Mouse (Mus musculus) monocyte, adult 5-6 weeks (primary cell): ENCODE measurements at regions not wholly inside any gene's neighbourhood (a gene's known extent, or its start where the extent isn't known, plus 50 kb on each side); places are given as distances from the start of the nearest gene placed in this dataset.

Experiments used
- ATAC-seq: fragments of 153-309, 156-312 bp; replicated peaks from 2 replicates; pipeline ENCODE4 v1.8.0; 2017; ENCODE audit warnings: mild to moderate bottlenecking; ENCODE audit not compliant: low TSS enrichment, insufficient number of reproducible peaks, severe bottlenecking, poor library complexity, low FRiP score

- ATAC-seq: 0 out of 2 replicates have a peak, but pooled peaks have one; percentile 7
Measured at GRCm38 (mm10) chr1:92776353-92776752, 55.1 kb upstream of the Gpc1 start.

DNA sequence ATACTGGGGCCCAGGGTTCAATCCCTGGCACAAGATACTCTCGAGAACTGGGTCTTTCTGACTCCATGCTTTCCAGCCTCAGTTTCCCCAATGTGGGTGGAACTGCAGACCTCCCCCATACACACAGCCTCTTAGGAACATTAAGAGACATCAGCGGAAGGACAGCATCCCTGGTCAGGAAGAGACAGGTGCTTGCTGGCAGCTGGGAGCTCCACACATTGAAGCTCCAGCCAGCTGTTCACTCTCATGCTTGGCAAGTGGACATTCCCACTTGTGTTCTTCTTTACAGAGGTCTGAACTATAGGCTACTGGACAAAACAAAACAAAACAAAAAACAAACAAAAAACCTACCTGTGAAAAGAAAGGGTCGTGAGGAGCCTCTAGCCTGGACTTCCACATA is 55.5 kb upstream of the Gpc1 start:
- ATAC-seq: no peak

- ATAC-seq: peak; percentile 38; the same call in 1 of the 2 replicates
Measured at GRCm38 (mm10) chr1:92774743-92775692, 56.4 kb upstream of the Gpc1 start.

- no peak for ATAC-seq
Measured at GRCm38 (mm10) chr1:92774006-92774405, 57.4 kb upstream of the Gpc1 start.

DNA sequence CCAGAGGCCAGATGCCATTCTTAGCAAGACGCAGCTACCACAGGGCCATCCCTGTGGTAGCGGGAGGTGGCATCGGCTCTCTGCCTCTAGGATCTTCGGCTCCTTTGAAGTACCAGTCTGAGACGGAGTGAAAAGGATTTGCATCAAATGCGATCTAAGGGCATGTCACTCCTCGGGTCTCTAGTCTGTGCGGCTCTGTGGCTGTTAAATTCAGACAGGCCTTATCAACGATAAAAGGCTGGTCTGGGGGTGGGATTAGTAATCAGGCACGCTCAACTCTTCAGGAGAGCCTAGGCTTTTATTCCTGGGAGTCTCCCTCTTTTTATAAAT is 58.7 kb upstream of the Gpc1 start:
- no peak for ATAC-seq

DNA sequence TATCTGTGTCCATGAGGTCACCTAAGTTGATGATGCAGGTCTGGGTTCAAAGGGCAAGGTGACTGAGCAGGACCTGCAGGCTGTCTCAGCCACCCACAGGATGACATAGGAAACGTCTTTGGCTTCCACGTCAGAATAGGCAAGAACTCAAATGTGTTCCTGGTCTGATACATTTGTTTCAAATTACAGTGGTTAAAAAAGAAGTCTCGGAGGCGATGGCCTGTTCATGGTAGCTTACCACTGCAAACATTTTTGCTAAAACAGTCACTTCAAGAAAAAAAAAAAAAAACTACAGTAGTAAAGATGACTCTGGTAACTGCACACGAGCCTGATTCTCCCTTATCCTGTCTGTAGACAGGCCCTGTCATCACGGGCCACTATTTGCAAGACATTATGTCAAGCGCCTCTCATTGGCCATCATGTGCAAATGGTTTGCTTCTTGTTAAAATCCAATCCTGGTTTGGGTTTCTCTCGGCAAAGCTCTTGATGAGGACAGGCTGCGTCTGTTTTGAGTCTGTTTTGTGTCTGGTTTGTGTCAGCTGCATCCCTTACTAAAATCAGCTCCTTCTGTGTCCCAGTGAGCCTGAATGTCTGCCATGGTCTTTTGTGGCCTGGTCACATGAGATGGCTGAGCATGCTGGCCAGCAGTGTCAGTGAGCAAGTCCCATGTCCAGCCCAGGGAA is 59.2 kb upstream of the Gpc1 start:
- ATAC-seq: no peak

GRCm38 (mm10) chr1:92769696-92770095 is 61.7 kb upstream of the Gpc1 start:
- no peak for ATAC-seq

DNA sequence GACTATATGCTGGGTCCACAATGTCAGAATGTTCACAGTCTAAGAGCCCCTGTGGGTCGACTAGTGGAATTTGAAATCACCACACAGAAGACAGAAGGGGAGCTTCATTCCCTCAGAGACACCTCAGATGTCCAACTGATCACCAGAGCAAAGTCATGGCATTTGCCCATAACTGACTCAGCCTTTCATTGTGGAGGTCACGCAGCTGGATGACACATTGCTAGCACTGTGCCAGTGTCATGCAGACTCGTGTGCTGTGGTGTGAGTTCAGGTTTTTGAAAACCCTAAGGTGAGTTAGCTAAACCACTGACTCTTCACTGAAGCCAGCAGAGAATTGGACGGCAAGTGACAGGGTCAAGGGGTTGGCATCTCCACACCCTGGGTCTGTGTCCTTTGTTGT is 62.3 kb upstream of the Gpc1 start:
- ATAC-seq: no peak

GRCm38 (mm10) chr1:92766496-92766895 is 64.9 kb upstream of the Gpc1 start:
- ATAC-seq: no peak

DNA sequence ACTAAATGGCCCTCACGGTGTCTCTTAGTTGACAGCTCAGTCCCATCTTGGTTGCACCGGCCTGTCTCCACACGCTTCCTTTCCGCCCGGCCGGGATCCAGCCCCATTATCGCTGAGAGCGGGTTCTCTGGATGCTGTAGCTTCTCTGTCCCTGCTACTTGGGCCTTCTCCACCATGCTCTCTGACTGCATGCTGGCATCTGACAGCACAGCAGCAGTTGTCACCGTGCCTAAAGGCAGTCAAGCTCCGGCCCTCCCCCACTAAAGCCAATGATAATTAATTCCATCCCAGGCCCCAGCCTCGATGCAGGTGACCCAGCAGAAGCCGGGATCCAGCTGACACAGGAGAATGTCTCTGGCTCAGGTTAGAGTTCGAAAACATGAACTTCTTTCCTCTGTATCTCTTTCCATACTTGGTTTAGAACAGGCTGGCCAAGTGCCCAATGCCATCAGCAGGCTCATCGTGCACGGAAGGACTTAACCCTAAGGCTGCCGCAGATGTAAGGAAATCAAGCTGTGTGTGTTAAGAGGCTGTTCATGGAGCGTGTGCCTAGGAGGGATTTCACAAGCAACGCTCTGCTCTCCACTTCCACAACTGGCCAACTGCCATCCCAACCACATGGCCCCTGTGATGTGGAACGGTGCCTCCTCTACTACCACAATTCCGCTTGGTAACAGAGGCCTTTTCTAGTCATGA is 76.5 kb upstream of the Gpc1 start:
- no peak for ATAC-seq

GRCm38 (mm10) chr1:92751700-92752136 is 79.7 kb upstream of the Gpc1 start:
- ATAC-seq: no peak

GRCm38 (mm10) chr1:92749475-92749874 is 82.0 kb upstream of the Gpc1 start:
- no peak for ATAC-seq

DNA sequence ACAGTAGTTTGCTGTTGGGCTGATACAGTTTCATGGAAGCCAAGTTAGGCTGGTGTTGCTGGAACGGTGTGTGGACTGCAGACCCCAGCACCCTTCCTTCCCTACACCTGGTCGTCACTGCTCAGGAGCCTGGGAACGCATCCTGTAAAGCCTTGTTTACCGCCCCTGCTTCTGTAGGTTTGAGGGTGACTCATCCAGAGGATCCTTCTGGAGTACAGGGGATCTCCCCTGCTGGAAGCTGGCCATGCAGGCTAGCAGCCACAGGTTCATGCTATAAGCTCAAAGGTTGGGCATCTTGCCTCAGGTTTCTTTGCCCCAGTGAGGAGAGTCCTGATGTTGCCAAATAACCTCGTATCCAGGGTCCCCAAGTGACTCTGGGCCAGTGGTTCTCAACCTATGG is 86.2 kb upstream of the Gpc1 start:
- ATAC-seq: no peak

GRCm38 (mm10) chr1:92744528-92745241 is 86.8 kb upstream of the Gpc1 start:
- ATAC-seq: no peak

- no peak for ATAC-seq
Measured at GRCm38 (mm10) chr1:92742881-92743621, 88.4 kb upstream of the Gpc1 start.

- ATAC-seq: peak; percentile 63
Measured at GRCm38 (mm10) chr1:92742300-92742699, 89.1 kb upstream of the Gpc1 start.

GRCm38 (mm10) chr1:92741047-92741446 is 90.4 kb upstream of the Gpc1 start:
- ATAC-seq: no peak

DNA sequence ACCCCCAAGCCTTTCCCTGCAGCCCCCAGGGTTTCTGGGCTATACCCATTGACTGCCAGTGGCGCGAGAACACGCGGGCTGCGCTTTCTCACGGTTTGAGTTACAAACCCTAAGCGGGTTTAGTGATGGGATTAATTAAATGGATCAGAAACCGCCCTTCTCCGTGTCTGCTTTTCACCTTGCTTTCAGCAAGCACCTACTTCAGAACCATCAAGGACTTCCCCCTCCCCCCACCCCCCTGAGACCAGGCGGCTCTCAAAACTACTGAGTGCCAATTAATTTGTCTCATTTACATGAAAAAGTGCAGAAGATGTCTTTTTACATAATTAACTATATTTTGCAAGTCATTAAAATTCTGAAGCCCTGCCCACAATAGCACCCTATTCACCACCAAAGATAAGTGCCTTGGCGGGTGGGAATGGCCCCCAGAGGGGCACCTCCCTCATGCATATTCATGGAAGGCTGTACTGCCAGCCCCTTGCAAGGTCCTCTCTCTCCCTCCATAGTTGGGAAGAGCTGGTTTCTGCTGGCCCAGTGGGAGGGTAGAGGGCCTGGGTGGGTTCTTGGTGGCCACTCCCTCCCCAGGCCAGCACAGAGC is 89.1 kb upstream of the Otos start:
- no peak for ATAC-seq
